Mouse (Mus musculus) MEL (cell line): ENCODE measurements around the gene Pik3ca. TPM values are rescaled to one million over a fixed set of nuclear protein-coding genes. Genes with fewer than 3 reads are reported as not detected.

Experiments
- DNase-seq: peaks from one replicate; pipeline ENCODE4 v3.0.0; 2011; ENCODE audit warnings: low read depth, low spot score
- H3K27ac ChIP-seq: 2 replicates; pipeline ENCODE4 v1.5.1; 2012; ENCODE audit warnings: low read depth, mild to moderate bottlenecking, control low read depth, low read length, moderate library complexity; ENCODE audit not compliant: control insufficient read depth
- H3K27me3 ChIP-seq, 2 experiments: fragments of 150-350 bp in 1 of 2; sonication (generic) in 1 of 2; 2 replicates each; pipeline ENCODE4 v1.6.1; 2012; ENCODE audit warnings: low read length in 2 of 2, mild to moderate bottlenecking in 2 of 2, improper control_type of control experiment in 1 of 2, moderate library complexity in 1 of 2; ENCODE audit not compliant: insufficient read depth in 2 of 2, control insufficient read depth in 1 of 2
- H3K36me3 ChIP-seq, 2 experiments: 2 replicates each; pipeline ENCODE4 v1.6.1; 2012 to 2014; ENCODE audit warnings: low read length in 2 of 2, improper control_type of control experiment in 1 of 2, inconsistent platforms in 1 of 2, mild to moderate bottlenecking in 1 of 2; ENCODE audit not compliant: insufficient read depth in 2 of 2, control insufficient read depth in 1 of 2
- H3K4me1 ChIP-seq, 2 experiments: fragments of 150-350 bp in 1 of 2; sonication (generic) in 1 of 2; 2 replicates each; pipeline ENCODE4 v1.6.1; 2012; ENCODE audit warnings: low read length in 2 of 2, improper control_type of control experiment in 1 of 2, mild to moderate bottlenecking in 1 of 2; ENCODE audit not compliant: insufficient read depth in 2 of 2, control insufficient read depth in 1 of 2
- H3K4me3 ChIP-seq, 2 experiments: fragments of 150-350 bp in 1 of 2; sonication (generic) in 1 of 2; 2 replicates each; pipeline ENCODE4 v1.5.1; 2012; ENCODE audit warnings: low read depth in 2 of 2, low read length in 2 of 2, mild to moderate bottlenecking in 2 of 2, moderate library complexity in 2 of 2, control low read depth in 1 of 2, improper control_type of control experiment in 1 of 2; ENCODE audit not compliant: control insufficient read depth in 1 of 2, insufficient read depth in 1 of 2
- H3K79me2 ChIP-seq: 2 replicates; pipeline ENCODE4 v1.6.1; 2012; ENCODE audit warnings: mild to moderate bottlenecking, low read length, moderate library complexity; ENCODE audit not compliant: control insufficient read depth, poor library complexity, insufficient read depth
- H3K9ac ChIP-seq: 2 replicates; pipeline ENCODE4 v1.6.1; 2012; ENCODE audit warnings: low read depth, mild to moderate bottlenecking, control low read depth, low read length, moderate library complexity; ENCODE audit not compliant: control insufficient read depth, poor library complexity, severe bottlenecking
- H3K9me3 ChIP-seq: fragments of 150-350 bp; sonication (generic); replicated peaks from 2 replicates; pipeline ENCODE4 v1.6.1; 2012; ENCODE audit warnings: mild to moderate bottlenecking, low read length, improper control_type of control experiment, moderate library complexity; ENCODE audit not compliant: insufficient read depth
- CHD1 ChIP-seq: IDR thresholded peaks from 2 replicates; pipeline ENCODE4 v1.6.1; 2012; ENCODE audit warnings: low read depth, mild to moderate bottlenecking, inconsistent platforms, low read length, improper control_type of control experiment
- CTCF ChIP-seq, 3 experiments: IDR thresholded peaks in 2 of 3; conservative IDR thresholded peaks in 1 of 3; 2 replicates each; pipeline ENCODE4 v1.5.1; 2011 to 2012; ENCODE audit warnings: low read length in 3 of 3, low read depth in 2 of 3, mild to moderate bottlenecking in 2 of 3, improper control_type of control experiment in 1 of 3, inconsistent platforms in 1 of 3, mixed read lengths in 1 of 3, moderate library complexity in 1 of 3; ENCODE audit not compliant: control insufficient read depth in 1 of 3, insufficient read depth in 1 of 3, poor library complexity in 1 of 3, severe bottlenecking in 1 of 3
- E2F4 ChIP-seq: IDR thresholded peaks from 2 replicates; pipeline ENCODE4 v1.6.1; 2011; ENCODE audit warnings: low read depth, low read length, improper control_type of control experiment, borderline replicate concordance
- EP300 ChIP-seq, 2 experiments: IDR thresholded peaks; 2 replicates each; pipeline ENCODE4 v1.6.1; 2011; ENCODE audit warnings: improper control_type of control experiment in 2 of 2, low read length in 2 of 2, low read depth in 1 of 2, mild to moderate bottlenecking in 1 of 2
- MAX ChIP-seq: IDR thresholded peaks from 2 replicates; pipeline ENCODE4 v1.6.1; 2011; ENCODE audit warnings: low read length, improper control_type of control experiment
- MEF2A ChIP-seq: IDR thresholded peaks from 2 replicates; pipeline ENCODE4 v1.6.1; 2014; ENCODE audit warnings: low read depth, mild to moderate bottlenecking, inconsistent platforms, low read length, improper control_type of control experiment; ENCODE audit not compliant: poor library complexity, insufficient replicate concordance, severe bottlenecking; ENCODE audit errors: extremely low read depth
- MXI1 ChIP-seq: IDR thresholded peaks from 2 replicates; pipeline ENCODE4 v1.6.1; 2011; ENCODE audit warnings: mild to moderate bottlenecking, low read depth, low read length, improper control_type of control experiment
- MYC ChIP-seq: IDR thresholded peaks from 2 replicates; pipeline ENCODE4 v1.6.1; 2011; ENCODE audit warnings: low read depth, mild to moderate bottlenecking, low read length, improper control_type of control experiment, moderate library complexity
- NRF1 ChIP-seq: IDR thresholded peaks from 2 replicates; pipeline ENCODE4 v1.6.1; 2014; ENCODE audit warnings: low read depth, mild to moderate bottlenecking, inconsistent platforms, low read length, improper control_type of control experiment, moderate library complexity; ENCODE audit not compliant: poor library complexity, insufficient read depth, severe bottlenecking
- POLR2AphosphoS5 ChIP-seq: IDR thresholded peaks from 2 replicates; pipeline ENCODE4 v1.6.1; 2012; ENCODE audit warnings: low read depth, borderline replicate concordance, mild to moderate bottlenecking, inconsistent platforms, low read length, moderate library complexity, mixed read lengths
- RAD21 ChIP-seq: IDR thresholded peaks from 2 replicates; pipeline ENCODE4 v1.6.1; 2011; ENCODE audit warnings: mild to moderate bottlenecking, low read depth, low read length, improper control_type of control experiment
- RCOR1 ChIP-seq: IDR thresholded peaks from 2 replicates; pipeline ENCODE4 v1.6.1; 2012; ENCODE audit warnings: low read depth, mild to moderate bottlenecking, inconsistent platforms, low read length, improper control_type of control experiment
- SIN3A ChIP-seq: IDR thresholded peaks from 2 replicates; pipeline ENCODE4 v1.6.1; 2012; ENCODE audit warnings: low read length, improper control_type of control experiment, inconsistent platforms
- SMC3 ChIP-seq: IDR thresholded peaks from 2 replicates; pipeline ENCODE4 v1.6.1; 2011; ENCODE audit warnings: low read depth, low read length, improper control_type of control experiment
- TAL1 ChIP-seq: IDR thresholded peaks from 2 replicates; pipeline ENCODE4 v1.6.1; 2012; ENCODE audit warnings: mild to moderate bottlenecking, inconsistent platforms, low read length, moderate library complexity, mixed read lengths
- TBP ChIP-seq: IDR thresholded peaks from 2 replicates; pipeline ENCODE4 v1.8.0; 2011; ENCODE audit warnings: low read depth, low read length, improper control_type of control experiment
- UBTF ChIP-seq: IDR thresholded peaks from 2 replicates; pipeline ENCODE4 v1.6.1; 2012; ENCODE audit warnings: low read depth, mild to moderate bottlenecking, inconsistent platforms, low read length, improper control_type of control experiment, moderate library complexity, borderline replicate concordance; ENCODE audit not compliant: insufficient read depth
- USF1 ChIP-seq: IDR thresholded peaks from 2 replicates; pipeline ENCODE4 v1.6.1; 2014; ENCODE audit warnings: low read depth, mild to moderate bottlenecking, inconsistent platforms, low read length, improper control_type of control experiment, moderate library complexity
- ZKSCAN1 ChIP-seq: IDR thresholded peaks from 2 replicates; pipeline ENCODE4 v1.6.1; 2012; ENCODE audit warnings: low read depth, mild to moderate bottlenecking, inconsistent platforms, low read length, improper control_type of control experiment, moderate library complexity
- ZMIZ1 ChIP-seq: IDR thresholded peaks from 2 replicates; pipeline ENCODE4 v1.6.1; 2012; ENCODE audit warnings: low read depth, mild to moderate bottlenecking, inconsistent platforms, low read length, improper control_type of control experiment, moderate library complexity
- polyA plus RNA-seq, 2 experiments: library from polyadenylated mRNA; stranded (reverse) in 1 of 2; unstranded in 1 of 2; fragments of >175 nt in 1 of 2; fragments of >200 nt in 1 of 2; gene quantifications; 2 replicates each; pipeline versions ENCODE4 v1.2.1 to v1.2.4; 2012; ENCODE audit warnings: low replicate concordance in 2 of 2, low read depth in 1 of 2; ENCODE audit not compliant: insufficient read length in 2 of 2, insufficient read depth in 1 of 2, missing spikeins in 1 of 2
- total RNA-seq: library from RNA; depleted of rRNA; stranded (reverse); fragments of 300-350 nt; gene quantifications from 2 replicates; pipeline ENCODE4 v1.2.3, GENCODE M21; 2012

Gene Pik3ca
- total and polyA plus RNA-seq, 3 experiments, result 11.7 to 13.1 TPM; not detected in 1

DNA sequence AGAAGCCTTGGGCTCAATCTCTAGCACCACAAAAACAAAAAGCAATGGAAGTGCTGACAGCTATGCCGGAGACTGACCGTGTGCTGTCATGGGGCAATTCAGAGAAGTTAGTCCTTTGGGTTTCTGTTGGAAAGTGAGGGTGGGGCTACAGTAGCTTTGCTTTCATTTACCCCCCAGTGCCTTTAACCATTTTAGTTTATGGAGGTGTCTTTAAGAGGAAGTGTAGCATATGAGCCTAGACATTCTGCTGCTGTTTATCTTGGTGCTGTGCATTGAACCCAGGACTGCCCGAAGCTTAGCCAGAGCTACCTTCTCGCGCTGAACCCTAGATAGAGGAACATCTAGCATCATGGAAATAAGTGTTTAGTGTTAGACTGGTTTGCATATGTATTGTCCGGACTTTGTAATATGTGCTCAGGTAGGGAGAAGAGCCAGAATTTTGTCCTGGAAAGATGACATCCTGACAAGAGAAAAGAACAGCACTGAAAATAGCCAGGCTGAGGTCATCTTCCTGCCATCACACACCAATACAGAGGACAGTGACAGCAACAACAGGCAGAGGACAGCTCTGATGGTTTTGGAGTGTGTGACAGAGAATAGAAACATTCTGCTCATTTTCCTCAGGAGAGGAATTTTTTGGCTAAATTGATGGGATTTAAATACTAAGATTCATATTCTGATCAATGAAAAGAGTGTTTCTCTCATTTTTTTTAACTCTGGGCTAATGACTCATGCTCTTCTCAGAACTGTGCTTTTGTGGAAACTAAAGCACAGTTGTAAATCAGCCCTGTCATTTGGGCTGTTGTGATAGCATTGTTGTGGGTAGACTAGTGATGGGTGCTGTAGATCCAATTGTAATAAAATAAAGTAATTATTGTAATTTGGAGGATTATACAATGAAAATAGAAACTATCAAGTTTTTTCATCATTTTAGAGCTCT, 23.9 kb downstream of the Pik3ca start:
- DNase-seq, result no peak
- H3K9ac ChIP-seq, result no peak overlapping the region
- no peaks in the 10 kb centered on the region for H3K27me3 ChIP-seq
- H3K4me1 ChIP-seq, result no peaks in the 10 kb centered on the region
- no peak overlapping the region for H3K27ac ChIP-seq
- H3K9me3 ChIP-seq, result no peaks in the 10 kb centered on the region
- no peaks in the 10 kb centered on the region; a peak in 1 of 4 replicates for H3K36me3 ChIP-seq
- H3K4me3 ChIP-seq, result no peak overlapping the region
- TF ChIP-seq NRF1, result no peak
- TF ChIP-seq ZMIZ1, result no peak
- no peak for TF ChIP-seq EP300 (IDR thresholded peaks at IDR 0.05; ENCODE audit: low read depth in 1 of 2, low read length in 2 of 2)
- no peak for TF ChIP-seq UBTF
- TF ChIP-seq MYC, result no peak
- TF ChIP-seq TBP, result no peak
- no peak for TF ChIP-seq ZKSCAN1
- no peak for TF ChIP-seq RAD21
- TF ChIP-seq TAL1, result no peak
- TF ChIP-seq CTCF (IDR thresholded peaks at IDR 0.05 in 2 of 3, conservative IDR thresholded peaks at IDR 0.05 in 1 of 3; ENCODE audit: control insufficient read depth in 1 of 3, insufficient read depth in 1 of 3, low read depth in 2 of 3, low read length in 3 of 3, poor library complexity in 1 of 3, severe bottlenecking in 1 of 3), result no peak
- no peak for TF ChIP-seq MEF2A
- TF ChIP-seq SMC3, result no peak
- TF ChIP-seq E2F4, result no peak
- TF ChIP-seq SIN3A, result no peak
- no peak for TF ChIP-seq POLR2AphosphoS5
- no peak for TF ChIP-seq MXI1
- no peaks in the 10 kb centered on the region for H3K79me2 ChIP-seq

DNA sequence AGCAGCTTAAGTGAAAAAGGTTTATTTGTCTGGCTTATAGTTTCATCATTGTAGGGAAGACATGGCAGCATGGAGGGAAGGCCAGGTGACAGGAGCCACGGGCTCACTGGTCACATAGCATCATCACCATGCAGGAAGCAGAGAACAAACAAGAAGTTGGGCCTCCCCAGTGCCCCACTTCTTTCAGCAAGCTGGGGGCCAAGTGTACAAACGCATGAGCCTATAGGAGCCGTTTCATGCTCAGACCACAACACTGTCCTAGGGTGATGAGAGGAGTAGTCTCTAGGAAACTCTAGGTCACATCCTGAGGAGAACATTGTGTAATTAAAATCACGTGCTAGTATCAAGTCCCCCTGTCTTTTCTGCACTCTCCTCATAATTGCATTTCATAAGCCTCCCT, 30.2 kb downstream of the Pik3ca start:
- Histone ChIP-seq H3K79me2 (peaks cover 3% of the 10 kb centered on the region; the same call in 1 of the 2 replicates), H3K27ac (no peak overlapping the region), H3K9me3 (no peaks in the 10 kb centered on the region)
- DNase-seq, result no peak
- TF ChIP-seq MAX (no peak), UBTF (no peak), RAD21 (no peak), USF1 (no peak), RCOR1 (no peak), CHD1 (no peak), SMC3 (no peak)
- TF ChIP-seq, all 39 proteins: peak for 0
- Histone ChIP-seq H3K36me3 (peaks cover 0 to 11% of the 10 kb centered on the region in 2 experiments; a peak in 3 of 4 replicates), H3K27me3 (no peaks in the 10 kb centered on the region), H3K4me3 (no peak overlapping the region), H3K4me1 (peaks cover 5 to 6% of the 10 kb centered on the region in 2 experiments), H3K9ac (no peak overlapping the region)
